19 mouse cellular contexts compared by ENCODE assay signal in the genomic region with DNA sequence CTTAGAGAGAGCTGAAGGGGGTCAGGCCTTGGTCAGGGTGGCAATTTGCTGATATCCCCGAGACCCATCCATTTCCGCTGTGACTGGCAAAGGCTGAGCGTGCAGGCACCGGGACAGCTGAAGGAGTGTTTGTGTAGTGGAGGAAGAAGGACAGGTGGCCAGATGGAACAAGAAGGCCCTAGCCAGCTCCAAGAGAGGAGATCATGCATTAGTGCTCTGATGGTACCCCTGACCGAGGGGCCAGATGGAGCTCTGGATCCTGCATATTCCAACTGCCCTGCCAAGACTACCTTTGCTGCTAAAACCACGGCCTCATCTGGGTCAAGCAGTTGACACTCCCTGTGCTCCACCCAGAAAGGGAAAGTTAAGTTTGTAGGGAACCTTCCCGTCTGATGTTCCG.
DNase-seq lines count a peak whose midpoint lies in the region; ATAC-seq lines count a peak whose summit lies in the region.
"Had no signal": no experiment of that assay in that cellular context is flagged by ENCODE, and none has a peak within 500 bp of the region (broad histone marks: within the 10 kb centered on the region; RNA-seq: fewer than 3 reads in every experiment).

No protein-coding gene starts in this region.

- H3K9me3 ChIP-seq in forebrain, embryonic 11.5 days (ENCODE audit: control insufficient read depth, low read length) = no peaks in the 10 kb centered on the region
- H3K9me3 ChIP-seq in forebrain, embryonic 14.5 days (replicated peaks; ENCODE audit: control insufficient read depth, low read length) = no peaks in the 10 kb centered on the region
- H3K9me3 ChIP-seq: embryonic facial prominence, embryonic 13.5 days; forebrain, embryonic 13.5 days; heart, embryonic 13.5 days; hindbrain, embryonic 12.5 days had no signal

- peak; percentile 44 for DNase-seq in forebrain, embryonic 11.5 days (ENCODE audit: low spot score)
- DNase-seq in forebrain, embryonic 14.5 days (ENCODE audit: low spot score) = no peak
- DNase-seq in cerebellum, adult 18-20 months = peak; percentile 84 to 91
- DNase-seq in cerebellum, adult 9-11 months = peak; percentile 95
- DNase-seq in cerebellum, postnatal 36 days = peak; percentile 84
- DNase-seq in heart, postnatal 25 days (ENCODE audit: low spot score) = no peak
- no peak for DNase-seq in retina, postnatal 1 day
- DNase-seq: adrenal gland, postnatal 14 days; B cell, adult 2 months; gastrocnemius, postnatal 36 days; heart, adult 11 months; heart, postnatal 4 days; kidney, adult 2 months had no signal

- H3K27ac ChIP-seq in forebrain, embryonic 11.5 days (ENCODE audit: low read depth, low read length) = no peak overlapping the region
- H3K27ac ChIP-seq in forebrain, embryonic 14.5 days (ENCODE audit: low read depth, low read length) = no peak overlapping the region
- H3K27ac ChIP-seq: embryonic facial prominence, embryonic 13.5 days; forebrain, embryonic 13.5 days; heart, embryonic 13.5 days; hindbrain, embryonic 12.5 days; hindbrain, postnatal 0 days had no signal

- H3K9ac ChIP-seq in forebrain, embryonic 11.5 days (ENCODE audit: low read length) = no peak overlapping the region
- H3K9ac ChIP-seq in forebrain, embryonic 14.5 days (ENCODE audit: low read length) = no peak overlapping the region
- H3K9ac ChIP-seq: embryonic facial prominence, embryonic 13.5 days; forebrain, embryonic 13.5 days; heart, embryonic 13.5 days; hindbrain, embryonic 12.5 days had no signal

- intact Hi-C loops in heart, postnatal 25 days (cut with DNase I) = no loop called here

- no peak overlapping the region for H3K4me2 ChIP-seq in forebrain, embryonic 11.5 days (ENCODE audit: low read depth, low read length, severe bottlenecking)
- H3K4me2 ChIP-seq in forebrain, embryonic 14.5 days (ENCODE audit: low read length) = no peak overlapping the region
- H3K4me2 ChIP-seq: embryonic facial prominence, embryonic 13.5 days; forebrain, embryonic 13.5 days; heart, embryonic 13.5 days; hindbrain, embryonic 12.5 days had no signal

- no peaks in the 10 kb centered on the region for H3K27me3 ChIP-seq in forebrain, embryonic 11.5 days (ENCODE audit: control insufficient read depth, insufficient read depth, low read length)
- no peaks in the 10 kb centered on the region for H3K27me3 ChIP-seq in forebrain, embryonic 14.5 days (replicated peaks; ENCODE audit: control insufficient read depth, insufficient read depth, low read length)
- H3K27me3 ChIP-seq: embryonic facial prominence, embryonic 13.5 days; forebrain, embryonic 13.5 days; hindbrain, embryonic 12.5 days had no signal

- no peaks in the 10 kb centered on the region for H3K4me1 ChIP-seq in forebrain, embryonic 11.5 days (replicated peaks; ENCODE audit: control insufficient read depth, insufficient read depth, low read length)
- no peaks in the 10 kb centered on the region for H3K4me1 ChIP-seq in forebrain, embryonic 14.5 days (ENCODE audit: control insufficient read depth, insufficient read depth, low read length)
- H3K4me1 ChIP-seq: embryonic facial prominence, embryonic 13.5 days; forebrain, embryonic 13.5 days; heart, embryonic 13.5 days had no signal

- WGBS in forebrain, embryonic 11.5 days = 95% methylated on average over 8 of the region's 8 CpGs
- WGBS in forebrain, embryonic 14.5 days = 93% methylated on average over 8 of the region's 8 CpGs

- ATAC-seq in forebrain, embryonic 11.5 days (replicated peaks; ENCODE audit: low FRiP score) = no peak
- no peak for ATAC-seq in forebrain, embryonic 14.5 days
- ATAC-seq in CD4-positive, CD25-positive, alpha-beta regulatory T cell, adult 4 months = no peak
- ATAC-seq: forebrain, embryonic 13.5 days; hindbrain, postnatal 0 days had no signal

- H3K4me3 ChIP-seq in forebrain, embryonic 11.5 days (ENCODE audit: low read depth, low read length) = no peak overlapping the region
- no peak overlapping the region for H3K4me3 ChIP-seq in forebrain, embryonic 14.5 days (ENCODE audit: low read depth, low read length)
- H3K4me3 ChIP-seq: embryonic facial prominence, embryonic 13.5 days; forebrain, embryonic 13.5 days; heart, embryonic 13.5 days; hindbrain, embryonic 12.5 days had no signal

- H3K36me3 ChIP-seq in forebrain, embryonic 11.5 days (ENCODE audit: control insufficient read depth, insufficient read depth, low read length) = no peaks in the 10 kb centered on the region
- no peaks in the 10 kb centered on the region for H3K36me3 ChIP-seq in forebrain, embryonic 14.5 days (ENCODE audit: control insufficient read depth, insufficient read depth, low read length)
- H3K36me3 ChIP-seq: embryonic facial prominence, embryonic 13.5 days; heart, embryonic 13.5 days; hindbrain, embryonic 12.5 days had no signal

Comparison
In these comparisons a context has a peak if more than half of its experiments do, and no peak if none do; other contexts are left out.
1. DNase-seq: peak in forebrain, embryonic 11.5 days (single experiment), cerebellum, adult 18-20 months (2 of 2), cerebellum, adult 9-11 months (single experiment) and cerebellum, postnatal 36 days (2 of 2); none in forebrain, embryonic 14.5 days (single experiment), heart, postnatal 25 days (single experiment) and retina, postnatal 1 day (single experiment).